Mouse (Mus musculus) liver, embryonic 14.5 days (tissue): ENCODE measurements around the gene Col6a6.

Experiments
- CTCF ChIP-seq: IDR thresholded peaks from 2 replicates; pipeline ENCODE4 v1.5.1; 2016; ENCODE audit warnings: antibody characterized with exemption, low read depth, control low read depth
- EP300 ChIP-seq: IDR thresholded peaks from 2 replicates; pipeline ENCODE4 v1.6.1; 2016; ENCODE audit warnings: antibody characterized with exemption, low read depth

DNA sequence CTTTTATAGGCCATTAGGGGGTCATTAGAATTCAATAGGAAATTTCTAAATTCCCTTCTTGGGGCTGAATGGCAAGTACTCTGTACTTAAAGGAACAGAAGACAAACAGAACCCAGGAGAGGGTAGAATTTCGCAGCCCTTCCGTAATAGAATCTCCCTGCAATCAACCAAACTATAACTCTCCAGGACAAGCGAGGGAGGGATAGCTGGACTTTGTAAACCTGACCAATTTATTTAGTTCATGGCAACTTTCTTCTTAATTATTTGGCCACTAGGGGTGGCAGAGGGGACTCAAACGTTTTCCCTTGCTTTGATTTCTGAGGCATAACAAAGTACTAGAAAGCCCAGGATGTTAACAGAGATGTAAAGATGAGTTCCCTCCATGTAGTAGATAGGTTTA is 6.8 kb upstream of the Col6a6 start:
- TF ChIP-seq CTCF, result no peak
- TF ChIP-seq EP300, result no peak
